ENCODE assay signal across 13 mouse cellular contexts in the genomic region with DNA sequence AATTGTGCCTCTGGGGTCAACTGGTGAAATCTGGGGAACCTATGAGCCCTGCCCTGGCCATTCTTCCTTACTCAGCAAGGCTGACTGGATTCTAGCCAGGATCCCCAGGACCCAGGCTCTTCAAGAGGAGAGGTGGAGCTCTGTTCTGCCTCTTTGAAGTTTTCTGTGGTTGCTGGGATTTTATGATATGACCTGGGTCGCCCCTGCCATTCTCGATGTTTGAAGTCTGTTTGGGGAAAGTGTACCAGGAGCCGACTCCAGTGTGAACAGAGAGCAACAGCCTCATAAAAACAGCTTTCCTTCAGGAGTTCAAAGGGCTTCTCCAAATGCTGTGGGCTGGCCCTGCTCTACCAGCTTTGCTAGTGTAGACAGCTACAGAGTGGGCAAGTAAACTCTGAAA.
DNase-seq lines count a peak whose midpoint lies in the region; ATAC-seq lines count a peak whose summit lies in the region.
"Had no signal": no experiment of that assay in that cellular context is flagged by ENCODE, and none has a peak within 500 bp of the region (broad histone marks: within the 10 kb centered on the region; RNA-seq: fewer than 3 reads in every experiment).

No protein-coding gene starts in this region.

- H3K9me3 ChIP-seq in lung, embryonic 15.5 days: no peaks in the 10 kb centered on the region
- H3K9me3 ChIP-seq in intestine, embryonic 16.5 days (ENCODE audit: control insufficient read depth, low read length): no peaks in the 10 kb centered on the region
- no peaks in the 10 kb centered on the region for H3K9me3 ChIP-seq in kidney, embryonic 15.5 days (replicated peaks)
- H3K9me3 ChIP-seq in hindbrain, embryonic 13.5 days: no peaks in the 10 kb centered on the region
- H3K9me3 ChIP-seq: liver, embryonic 15.5 days; midbrain, embryonic 10.5 days had no signal

- no peak overlapping the region for H3K4me2 ChIP-seq in lung, embryonic 15.5 days
- no peak overlapping the region for H3K4me2 ChIP-seq in intestine, embryonic 16.5 days (ENCODE audit: low read depth, low read length)
- no peak overlapping the region for H3K4me2 ChIP-seq in kidney, embryonic 15.5 days
- no peak overlapping the region for H3K4me2 ChIP-seq in hindbrain, embryonic 13.5 days
- H3K4me2 ChIP-seq: liver, embryonic 15.5 days had no signal

- ATAC-seq in lung, embryonic 15.5 days (ENCODE audit: borderline replicate concordance, extremely low read depth, low FRiP score, low TSS enrichment): peak; percentile 32; the same call in 1 of the 2 replicates
- ATAC-seq in intestine, embryonic 16.5 days: peak; percentile 80
- ATAC-seq in kidney, embryonic 15.5 days (replicated peaks; ENCODE audit: low FRiP score): no peak
- ATAC-seq in hindbrain, embryonic 13.5 days (ENCODE audit: low FRiP score): no peak
- ATAC-seq: forebrain, postnatal 0 days had no signal

- 33% methylated on average over 3 of the region's 3 CpGs for WGBS in lung, embryonic 15.5 days
- 39% methylated on average over 3 of the region's 3 CpGs for WGBS in intestine, embryonic 16.5 days
- WGBS in kidney, embryonic 15.5 days: 17% methylated on average over 3 of the region's 3 CpGs
- 67% methylated on average over 3 of the region's 3 CpGs for WGBS in hindbrain, embryonic 13.5 days

- no peak for DNase-seq in lung, postnatal 25 days (ENCODE audit: low spot score)
- DNase-seq in lung, postnatal 10 days: peak; percentile 32
- DNase-seq in urinary bladder, postnatal 36 days (ENCODE audit: low spot score in 2 of 2): no peak
- DNase-seq: cerebellum, adult 8-10 months; forebrain, postnatal 0 days; thymus, adult 18-20 months had no signal

- H3K36me3 ChIP-seq in lung, embryonic 15.5 days: no peaks in the 10 kb centered on the region
- no peaks in the 10 kb centered on the region for H3K36me3 ChIP-seq in intestine, embryonic 16.5 days (ENCODE audit: control insufficient read depth, insufficient read depth, low read length)
- peaks cover 3% of the 10 kb centered on the region; the same call in 1 of the 2 replicates for H3K36me3 ChIP-seq in kidney, embryonic 15.5 days
- H3K36me3 ChIP-seq in hindbrain, embryonic 13.5 days: peaks cover 25% of the 10 kb centered on the region

- no peak overlapping the region for H3K9ac ChIP-seq in lung, embryonic 15.5 days
- no peak overlapping the region for H3K9ac ChIP-seq in intestine, embryonic 16.5 days (ENCODE audit: low read depth, low read length)
- no peak overlapping the region for H3K9ac ChIP-seq in kidney, embryonic 15.5 days
- H3K9ac ChIP-seq in hindbrain, embryonic 13.5 days: no peak overlapping the region
- H3K9ac ChIP-seq: forebrain, postnatal 0 days; liver, embryonic 15.5 days had no signal

- peaks cover 38% of the 10 kb centered on the region for H3K4me1 ChIP-seq in lung, embryonic 15.5 days
- H3K4me1 ChIP-seq in intestine, embryonic 16.5 days (ENCODE audit: control insufficient read depth, insufficient read depth, low read length): peaks cover 50% of the 10 kb centered on the region
- H3K4me1 ChIP-seq in kidney, embryonic 15.5 days: peaks cover 36% of the 10 kb centered on the region
- H3K4me1 ChIP-seq in hindbrain, embryonic 13.5 days (replicated peaks): no peaks in the 10 kb centered on the region; the same call in 1 of the 2 replicates
- H3K4me1 ChIP-seq: midbrain, embryonic 10.5 days had no signal

- H3K4me3 ChIP-seq in lung, embryonic 15.5 days: no peak overlapping the region
- no peak overlapping the region for H3K4me3 ChIP-seq in intestine, embryonic 16.5 days (ENCODE audit: low read length)
- H3K4me3 ChIP-seq in kidney, embryonic 15.5 days (replicated peaks): no peak overlapping the region
- no peak overlapping the region for H3K4me3 ChIP-seq in hindbrain, embryonic 13.5 days
- H3K4me3 ChIP-seq: erythroblast, embryonic 14.5 days; liver, embryonic 15.5 days; midbrain, embryonic 10.5 days had no signal

- H3K27ac ChIP-seq in lung, embryonic 15.5 days: peak overlapping the region; percentile 49
- H3K27ac ChIP-seq in intestine, embryonic 16.5 days (ENCODE audit: low read length): peak overlapping the region; percentile 81
- peak overlapping the region; percentile 77 for H3K27ac ChIP-seq in kidney, embryonic 15.5 days
- no peak overlapping the region for H3K27ac ChIP-seq in hindbrain, embryonic 13.5 days
- H3K27ac ChIP-seq: liver, embryonic 15.5 days; midbrain, embryonic 10.5 days had no signal

- H3K27me3 ChIP-seq in lung, embryonic 15.5 days: no peaks in the 10 kb centered on the region
- no peaks in the 10 kb centered on the region for H3K27me3 ChIP-seq in intestine, embryonic 16.5 days (replicated peaks; ENCODE audit: control insufficient read depth, insufficient read depth, low read length)
- no peaks in the 10 kb centered on the region for H3K27me3 ChIP-seq in kidney, embryonic 15.5 days
- H3K27me3 ChIP-seq in hindbrain, embryonic 13.5 days: no peaks in the 10 kb centered on the region
- H3K27me3 ChIP-seq: liver, embryonic 15.5 days had no signal

Comparison
In these comparisons a context has a peak if more than half of its experiments do, and no peak if none do; other contexts are left out.
1. ATAC-seq: peak in lung, embryonic 15.5 days (single experiment) and intestine, embryonic 16.5 days (single experiment); none in kidney, embryonic 15.5 days (single experiment) and hindbrain, embryonic 13.5 days (single experiment).